Mouse (Mus musculus): ENCODE results near the gene Shc1.

DNA sequence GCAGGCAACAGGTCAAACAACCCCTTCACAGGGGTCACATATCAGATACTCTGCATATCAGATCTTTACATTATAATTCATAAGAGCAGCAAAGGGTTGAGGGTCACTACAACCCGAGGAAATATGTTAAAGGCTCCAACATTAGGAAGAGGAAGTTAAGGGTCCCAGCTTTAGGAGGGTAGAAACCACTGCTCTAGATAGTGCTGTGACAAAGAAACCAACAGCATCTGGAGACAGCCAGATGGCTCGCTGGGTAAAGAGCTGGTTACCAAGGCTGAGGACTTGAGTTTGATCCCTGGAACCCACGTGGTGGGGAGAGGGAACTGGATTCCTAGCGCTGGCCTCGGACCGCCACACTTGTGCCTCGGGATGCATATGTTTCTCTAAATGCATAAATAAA is 54.0 kb downstream of the Shc1 start:
- TF ChIP-seq CTCF (IDR thresholded peaks at IDR 0.05; ENCODE audit: control insufficient read depth, insufficient read depth, low read length) (no peak), POLR2A (IDR thresholded peaks at IDR 0.05; ENCODE audit: borderline replicate concordance, control insufficient read depth, low read depth, low read length) (no peak)

Measured in bone marrow, adult 2 months (tissue).